Mouse (Mus musculus): ENCODE measurements at regions not wholly inside any gene's neighbourhood (a gene's known extent, or its start where the extent isn't known, plus 50 kb on each side); places are given as distances from the start of the nearest gene placed in this dataset.

GRCm38 (mm10) chr5:12639549-12639948 lies 256.4 kb downstream of the Sema3d start:
- TF ChIP-seq CTCF (IDR thresholded peaks at IDR 0.05; ENCODE audit: borderline replicate concordance, extremely low read depth, insufficient read depth, insufficient read length) (no peak), POLR2A (IDR thresholded peaks at IDR 0.05; ENCODE audit: borderline replicate concordance, extremely low read depth, insufficient read depth, insufficient read length, poor library complexity, severe bottlenecking) (no peak)
